Mouse (Mus musculus) forebrain, postnatal 0 days (tissue): ENCODE results near the gene Slc39a11. TPM values are rescaled to one million over a fixed set of nuclear protein-coding genes. Genes with fewer than 3 reads are reported as not detected.

Experiments used
- ATAC-seq: fragments of 200-750 bp; cut with Nextera tagmentation; 2 replicates; pipeline ENCODE4 v1.8.0; 2017; ENCODE audit warnings: mild to moderate bottlenecking, moderate library complexity
- DNase-seq: peaks from one replicate; pipeline ENCODE4 v3.0.0-alpha.2; 2015
- H3K27ac ChIP-seq: fragments of 300-500 bp; sonication (generic); 2 replicates; pipeline ENCODE4 v1.5.1; 2014; ENCODE audit warnings: low read depth, mild to moderate bottlenecking, antibody characterized with exemption, low read length, moderate library complexity, mixed read lengths
- H3K27me3 ChIP-seq: fragments of 300-500 bp; sonication (generic); 2 replicates; pipeline ENCODE4 v1.6.1; 2014; ENCODE audit warnings: mild to moderate bottlenecking, low read length, mixed read lengths; ENCODE audit not compliant: insufficient read depth
- H3K36me3 ChIP-seq: fragments of 300-500 bp; sonication (generic); 2 replicates; pipeline ENCODE4 v1.6.1; 2014; ENCODE audit warnings: mild to moderate bottlenecking, moderate library complexity; ENCODE audit not compliant: insufficient read depth
- H3K4me1 ChIP-seq: fragments of 300-500 bp; sonication (generic); 2 replicates; pipeline ENCODE4 v1.6.1; 2014; ENCODE audit warnings: antibody characterized with exemption; ENCODE audit not compliant: insufficient read depth
- H3K4me2 ChIP-seq: fragments of 300-500 bp; sonication (generic); 2 replicates; pipeline ENCODE4 v1.6.1; 2014; ENCODE audit warnings: low read depth, mild to moderate bottlenecking, moderate library complexity
- H3K4me3 ChIP-seq: fragments of 300-500 bp; sonication (generic); 2 replicates; pipeline ENCODE4 v1.5.1; 2014; ENCODE audit warnings: low read depth, low read length, mixed read lengths
- H3K9ac ChIP-seq: fragments of 300-500 bp; sonication (generic); 2 replicates; pipeline ENCODE4 v1.6.1; 2014; ENCODE audit warnings: mild to moderate bottlenecking
- H3K9me3 ChIP-seq: fragments of 300-500 bp; sonication (generic); 2 replicates; pipeline ENCODE4 v1.6.1; 2016; ENCODE audit warnings: low read length
- CTCF ChIP-seq: sonication (generic); IDR thresholded peaks from 2 replicates; pipeline ENCODE4 v1.5.1; 2016; ENCODE audit warnings: antibody characterized with exemption, control low read depth, low read depth
- WGBS: fragments of 180-500 bp; shearing (Covaris S2); extraction: QIAGEN DNeasy Blood & Tissue Kit; methylation state at CpG from one replicate; pipeline ENCODE4 v1.1.7; 2014; 5-methylcytosine and 5-hydroxymethylcytosine counted together
- polyA plus RNA-seq: library from polyadenylated mRNA; unstranded; fragments of >200 nt; fragmentation: Nextera tagmentation; extraction: Ambion mirVana; gene quantifications from 2 replicates; pipeline ENCODE4 v1.2.1, GENCODE M21; 2015
- total RNA-seq: library from RNA; depleted of rRNA; stranded (reverse); fragments of >200 nt; gene quantifications from 2 replicates; pipeline ENCODE4 v1.2.3, GENCODE M21; 2014

The Slc39a11 gene
- total and polyA plus RNA-seq, 2 experiments from 2014 or later = 39.1 to 48.2 TPM

DNA sequence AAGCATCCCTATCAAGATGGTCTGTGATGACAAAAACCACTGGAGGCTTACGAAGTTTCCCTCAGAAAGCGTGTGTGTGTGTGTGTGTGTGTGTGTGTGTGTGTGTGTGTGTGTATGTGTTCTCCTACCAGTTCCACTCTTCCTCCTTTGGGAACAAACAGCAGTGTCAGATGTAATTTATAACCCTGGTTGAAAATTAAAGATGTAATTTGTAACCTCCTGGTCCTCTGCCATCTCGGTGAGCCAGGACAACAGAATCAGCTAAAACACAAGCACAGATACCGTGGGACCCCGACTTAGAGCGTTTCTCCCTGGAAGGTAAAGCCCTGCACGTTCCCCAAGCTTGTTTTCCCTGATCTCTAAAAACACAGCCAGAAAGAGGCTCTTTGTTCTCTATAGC, 131.7 kb downstream of the Slc39a11 start:
- H3K4me2 ChIP-seq = no peak overlapping the region
- no peaks in the 10 kb centered on the region for H3K36me3 ChIP-seq
- 52% methylated on average over 7 of the region's 7 CpGs for whole genome bisulfite sequencing
- no peak for DNase-seq
- H3K4me1 ChIP-seq = no peaks in the 10 kb centered on the region
- no peak overlapping the region for H3K4me3 ChIP-seq
- no peaks in the 10 kb centered on the region for H3K27me3 ChIP-seq
- ATAC-seq = no peak
- no peak overlapping the region for H3K9ac ChIP-seq
- H3K9me3 ChIP-seq = no peaks in the 10 kb centered on the region
- TF ChIP-seq CTCF = no peak
- H3K27ac ChIP-seq = no peak overlapping the region

- no peak for ATAC-seq
- WGBS = 77% methylated on average over 10 of the region's 10 CpGs
- no peak overlapping the region for H3K4me2 ChIP-seq
- no peaks in the 10 kb centered on the region for H3K36me3 ChIP-seq
- H3K27ac ChIP-seq = no peak overlapping the region
- no peak overlapping the region for H3K9ac ChIP-seq
- no peaks in the 10 kb centered on the region for H3K27me3 ChIP-seq
- TF ChIP-seq CTCF = no peak
- H3K4me1 ChIP-seq = no peaks in the 10 kb centered on the region
- no peaks in the 10 kb centered on the region for H3K9me3 ChIP-seq
- DNase-seq = no peak
- no peak overlapping the region for H3K4me3 ChIP-seq
Observed at GRCm38 (mm10) chr11:113516156-113516555, 133.7 kb downstream of the Slc39a11 start.

- 36% methylated on average over 10 of the region's 10 CpGs for WGBS
- no peak overlapping the region for H3K4me2 ChIP-seq
- no peaks in the 10 kb centered on the region for H3K27me3 ChIP-seq
- DNase-seq (peak; percentile 51), ATAC-seq (peak; percentile 55)
- peak overlapping the region; percentile 1; the same call in 1 of the 2 replicates for H3K27ac ChIP-seq
- no peaks in the 10 kb centered on the region for H3K9me3 ChIP-seq
- no peak for TF ChIP-seq CTCF
- H3K9ac ChIP-seq = no peak overlapping the region
- H3K4me1 ChIP-seq = no peaks in the 10 kb centered on the region
- H3K4me3 ChIP-seq = no peak overlapping the region
- no peaks in the 10 kb centered on the region for H3K36me3 ChIP-seq
Observed at GRCm38 (mm10) chr11:113512976-113513375, 136.9 kb downstream of the Slc39a11 start.

GRCm38 (mm10) chr11:113512150-113512549, 137.7 kb downstream of the Slc39a11 start:
- no peaks in the 10 kb centered on the region for H3K36me3 ChIP-seq
- DNase-seq (no peak), ATAC-seq (no peak)
- TF ChIP-seq CTCF = no peak
- H3K9ac ChIP-seq = no peak overlapping the region
- no peak overlapping the region for H3K27ac ChIP-seq
- no peaks in the 10 kb centered on the region for H3K4me1 ChIP-seq
- no peaks in the 10 kb centered on the region for H3K27me3 ChIP-seq
- no peaks in the 10 kb centered on the region for H3K9me3 ChIP-seq
- no peak overlapping the region for H3K4me3 ChIP-seq
- no peak overlapping the region for H3K4me2 ChIP-seq
- WGBS = 95% methylated on average over 7 of the region's 7 CpGs

DNA sequence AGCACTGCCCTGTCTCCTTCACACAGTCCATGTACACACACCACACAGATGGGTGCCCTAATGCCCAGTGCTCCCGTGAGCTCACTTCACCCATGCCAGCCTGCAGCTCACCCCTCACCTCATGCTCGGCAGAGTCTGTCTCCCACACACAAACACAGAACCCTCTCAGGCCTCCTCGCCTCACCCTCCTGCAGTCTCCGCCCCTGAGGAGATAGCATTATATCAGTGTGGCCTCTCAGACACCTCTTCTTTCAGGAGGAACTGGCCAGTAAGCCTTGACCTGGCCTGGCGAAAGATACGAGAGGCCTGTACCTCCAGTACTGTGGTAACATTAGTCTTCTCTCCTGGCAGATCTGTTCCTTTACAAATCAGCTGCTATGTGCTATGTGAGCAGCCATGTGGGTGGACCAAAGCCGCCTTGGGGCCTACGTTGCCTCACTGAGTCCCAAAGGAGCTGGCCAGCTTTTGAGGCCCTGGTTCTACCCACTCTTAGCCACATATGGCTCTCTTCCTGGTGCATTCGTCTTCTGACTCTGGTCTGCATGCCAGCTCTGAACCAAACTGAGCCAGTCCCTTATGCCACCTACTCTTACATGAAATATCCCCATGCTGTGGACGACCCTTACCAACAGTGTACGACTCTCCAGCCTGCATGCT, 138.8 kb downstream of the Slc39a11 start:
- no peak overlapping the region for H3K4me3 ChIP-seq
- ATAC-seq (no peak), DNase-seq (no peak)
- H3K4me2 ChIP-seq = no peak overlapping the region
- no peak overlapping the region for H3K27ac ChIP-seq
- 84% methylated on average over 11 of the region's 11 CpGs for WGBS
- TF ChIP-seq CTCF = no peak
- no peaks in the 10 kb centered on the region for H3K27me3 ChIP-seq
- H3K9me3 ChIP-seq = no peaks in the 10 kb centered on the region
- no peaks in the 10 kb centered on the region for H3K36me3 ChIP-seq
- H3K9ac ChIP-seq = no peak overlapping the region
- no peaks in the 10 kb centered on the region for H3K4me1 ChIP-seq

DNA sequence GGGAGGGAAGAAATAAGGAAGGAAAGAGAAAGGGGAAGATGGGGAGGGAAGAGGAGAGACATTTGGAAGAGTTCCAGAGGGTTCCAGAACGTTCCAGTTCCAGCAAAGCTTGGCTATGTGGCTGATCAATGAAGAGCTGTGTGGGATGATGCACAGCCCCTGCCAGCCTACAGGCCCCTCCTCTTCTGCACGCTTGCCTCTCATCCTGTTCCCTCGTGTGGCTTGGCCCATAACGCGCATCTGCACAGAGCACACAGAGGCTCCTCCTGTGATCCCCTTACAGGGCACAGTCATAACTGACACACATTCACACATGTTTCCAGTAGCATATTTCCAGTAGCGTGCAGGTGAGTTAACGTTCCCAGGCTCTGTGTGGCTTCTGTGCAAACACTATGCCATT, 139.6 kb downstream of the Slc39a11 start:
- H3K4me1 ChIP-seq = no peaks in the 10 kb centered on the region
- no peaks in the 10 kb centered on the region for H3K27me3 ChIP-seq
- H3K9me3 ChIP-seq = no peaks in the 10 kb centered on the region
- H3K4me3 ChIP-seq = no peak overlapping the region
- WGBS = 57% methylated on average over 7 of the region's 7 CpGs
- H3K36me3 ChIP-seq = no peaks in the 10 kb centered on the region
- TF ChIP-seq CTCF = no peak
- H3K4me2 ChIP-seq = no peak overlapping the region
- no peak for ATAC-seq
- no peak overlapping the region for H3K9ac ChIP-seq
- no peak for DNase-seq
- no peak overlapping the region for H3K27ac ChIP-seq

- Histone ChIP-seq H3K9ac (no peak overlapping the region), H3K4me3 (no peak overlapping the region), H3K9me3 (no peaks in the 10 kb centered on the region), H3K4me2 (no peak overlapping the region), H3K4me1 (no peaks in the 10 kb centered on the region), H3K36me3 (no peaks in the 10 kb centered on the region), H3K27me3 (no peaks in the 10 kb centered on the region), H3K27ac (0 out of 2 replicates have a peak overlapping the region, but pooled peaks have one; percentile 10)
- peak; percentile 50 for ATAC-seq
- TF ChIP-seq CTCF = no peak
- WGBS = 24% methylated on average over 11 of the region's 11 CpGs
- DNase-seq = no peak
Observed at GRCm38 (mm10) chr11:113507716-113508480, 142.0 kb downstream of the Slc39a11 start.
